33 mouse cellular contexts compared by ENCODE assay signal in genomic region chr8:95606509-95606908, GRCm38 (mm10). TPM values are rescaled to one million over a fixed set of nuclear protein-coding genes. Genes with fewer than 3 reads are reported as not detected.
DNase-seq lines count a peak whose midpoint lies in the region; ATAC-seq and TF ChIP-seq lines count a peak whose summit lies in the region.
"Not testable (repeated sequence)": the region's sequence is repeated elsewhere in the genome, so short reads cannot be mapped to it uniquely, and the experiment has no call there.
"Had no signal": no experiment of that assay in that cellular context is flagged by ENCODE, and none has a peak within 500 bp of the region (broad histone marks: within the 10 kb centered on the region; RNA-seq: fewer than 3 reads in every experiment).

No protein-coding gene starts in this region.

- ATAC-seq in heart, embryonic 15.5 days (replicated peaks; ENCODE audit: insufficient number of reproducible peaks, insufficient read depth, low FRiP score, low read depth); liver, embryonic 14.5 days (ENCODE audit: insufficient read depth): not testable (repeated sequence)

- H3K4me1 ChIP-seq in CH12.LX (ENCODE audit: control insufficient read depth in 1 of 2, insufficient read depth in 2 of 2), result peaks cover 6 to 11% of the 10 kb centered on the region in 2 experiments
- not testable (repeated sequence) for H3K4me1 ChIP-seq in bone marrow macrophage, adult 2 months (ENCODE audit: control insufficient read depth, insufficient read depth, low read length); heart, embryonic 10.5 days; heart, embryonic 15.5 days (replicated peaks); kidney, adult 2 months (ENCODE audit: control insufficient read depth, insufficient read depth, low read length); liver, embryonic 14.5 days (replicated peaks; ENCODE audit: control insufficient read depth in 2 of 2, insufficient read depth in 2 of 2, low read length in 1 of 2)
- H3K4me1 ChIP-seq in olfactory bulb, adult 2 months (ENCODE audit: control insufficient read depth, insufficient read depth, low read length), result peaks cover 15% of the 10 kb centered on the region

- WGBS in heart, embryonic 10.5 days, result 23% methylated on average over 4 of the region's 5 CpGs
- WGBS in heart, embryonic 15.5 days, result 19% methylated on average over 4 of the region's 5 CpGs
- 15% methylated on average over 4 of the region's 5 CpGs for WGBS in kidney, adult 2 months
- WGBS in liver, embryonic 14.5 days (ENCODE audit: insufficient replicate concordance), result 21% methylated on average over 4 of the region's 5 CpGs
- 13% methylated on average over 4 of the region's 5 CpGs for WGBS in olfactory bulb, adult 2 months

- H3K79me2 ChIP-seq in CH12.LX (replicated peaks; ENCODE audit: control insufficient read depth, extremely low read depth, insufficient read depth, poor library complexity, severe bottlenecking), result not testable (repeated sequence)

- not testable (repeated sequence) for H3K9me3 ChIP-seq in CH12.LX (replicated peaks; ENCODE audit: low read length); heart, embryonic 10.5 days; heart, embryonic 15.5 days (replicated peaks); liver, embryonic 14.5 days (ENCODE audit: control insufficient read depth, low read length)

- TF ChIP-seq EP300 in CH12.LX (IDR thresholded peaks at IDR 0.05; ENCODE audit: low read length); liver, embryonic 14.5 days (IDR thresholded peaks at IDR 0.05; ENCODE audit: low read depth): not testable (repeated sequence)

- TF ChIP-seq CTCF in CH12.LX (conservative IDR thresholded peaks at IDR 0.05 in 1 of 2, IDR thresholded peaks at IDR 0.05 in 1 of 2; ENCODE audit: low read depth in 2 of 2, low read length in 2 of 2), result peak in 1 of 2 experiments; percentile 40; a peak in 1 of 4 replicates
- peak; percentile 28; the same call in 1 of the 2 replicates for TF ChIP-seq CTCF in bone marrow macrophage, adult 2 months (IDR thresholded peaks at IDR 0.05; ENCODE audit: low read depth, low read length)
- TF ChIP-seq CTCF in kidney, adult 2 months (conservative IDR thresholded peaks at IDR 0.05; ENCODE audit: insufficient read depth, insufficient read length, low read depth, low read length), result 0 out of 2 replicates have a peak, but pooled peaks have one; percentile 0
- 0 out of 2 replicates have a peak, but pooled peaks have one; percentile 25 for TF ChIP-seq CTCF in liver, embryonic 14.5 days (IDR thresholded peaks at IDR 0.05; ENCODE audit: low read depth)
- not testable (repeated sequence) for TF ChIP-seq CTCF in olfactory bulb, adult 2 months (IDR thresholded peaks at IDR 0.05; ENCODE audit: insufficient read depth, low read depth, low read length)

- H3K36me3 ChIP-seq in CH12.LX (replicated peaks in 1 of 2; ENCODE audit: control insufficient read depth in 1 of 2, insufficient read depth in 1 of 2, low read length in 1 of 2); heart, embryonic 10.5 days; heart, embryonic 15.5 days; kidney, adult 2 months (ENCODE audit: control insufficient read depth, insufficient read depth, low read length); liver, embryonic 14.5 days (replicated peaks; ENCODE audit: control insufficient read depth, insufficient read depth, low read depth): not testable (repeated sequence)

- dilution Hi-C loops in CH12.LX (cut with MboI; ENCODE audit: extremely low pct_ligation_motif_present, extremely low pct_unique_long_range_greater_than_20kb, low sequenced_read_pairs), result not testable (repeated sequence)

- H3K4me2 ChIP-seq in CH12.LX (ENCODE audit: insufficient read depth, low read depth, poor library complexity, severe bottlenecking), result peak overlapping the region; percentile 47; the same call in 1 of the 2 replicates
- H3K4me2 ChIP-seq in heart, embryonic 15.5 days, result peak overlapping the region; percentile 26
- H3K4me2 ChIP-seq in liver, embryonic 14.5 days (ENCODE audit: low read depth), result not testable (repeated sequence)

- TF ChIP-seq POLR2A in CH12.LX (IDR thresholded peaks at IDR 0.05; ENCODE audit: low read depth, low read length); bone marrow macrophage, adult 2 months (IDR thresholded peaks at IDR 0.05; ENCODE audit: borderline replicate concordance, low read depth, low read length); kidney, adult 2 months (IDR thresholded peaks at IDR 0.05; ENCODE audit: low read depth, low read length); olfactory bulb, adult 2 months (IDR thresholded peaks at IDR 0.05; ENCODE audit: insufficient read depth, low read depth, low read length): not testable (repeated sequence)

- not testable (repeated sequence) for H3K9ac ChIP-seq in CH12.LX (ENCODE audit: insufficient read depth, low read depth); heart, embryonic 15.5 days; liver, embryonic 14.5 days (replicated peaks)

- in situ Hi-C loops in CH12.LX (cut with MboI; ENCODE audit: low pct_ligation_motif_present, low pct_unique_long_range_greater_than_20kb, low sequenced_read_pairs), result not testable (repeated sequence)

- not testable (repeated sequence) for TF ChIP-seq RAD21 in CH12.LX (IDR thresholded peaks at IDR 0.05; ENCODE audit: low read depth, low read length)

- not testable (repeated sequence) for H3K27me3 ChIP-seq in CH12.LX (replicated peaks); heart, embryonic 10.5 days (ENCODE audit: insufficient read depth, poor library complexity, severe bottlenecking); heart, embryonic 15.5 days; kidney, adult 2 months (replicated peaks; ENCODE audit: control insufficient read depth, insufficient read depth, low read length); liver, embryonic 14.5 days (ENCODE audit: control insufficient read depth, insufficient read depth, low read length)

- not testable (repeated sequence) for H3K4me3 ChIP-seq in CH12.LX (replicated peaks in 1 of 3; ENCODE audit: low read depth in 2 of 3, low read length in 2 of 3, poor library complexity in 1 of 3); bone marrow macrophage, adult 2 months (ENCODE audit: insufficient read depth, low read length); heart, embryonic 10.5 days; heart, embryonic 15.5 days; kidney, adult 2 months (ENCODE audit: insufficient read depth, low read depth, low read length); liver, embryonic 14.5 days (ENCODE audit: insufficient read depth in 1 of 2, low read depth in 2 of 2, low read length in 2 of 2); olfactory bulb, adult 2 months (ENCODE audit: insufficient read depth, low read depth, low read length)

- DNase-seq in CH12.LX (ENCODE audit: extremely low read depth); heart, embryonic 10.5 days (ENCODE audit: low spot score); kidney, adult 2 months; liver, embryonic 14.5 days (ENCODE audit: low read depth in 3 of 3, low spot score in 3 of 3): not testable (repeated sequence)

- H3K27ac ChIP-seq in CH12.LX (ENCODE audit: insufficient read depth, low read depth); bone marrow macrophage, adult 2 months (ENCODE audit: insufficient read depth, low read depth, low read length); kidney, adult 2 months (ENCODE audit: insufficient read depth, low read depth, low read length); liver, embryonic 14.5 days: not testable (repeated sequence)
- H3K27ac ChIP-seq in heart, embryonic 10.5 days, result peak overlapping the region; percentile 65; the same call in 1 of the 2 replicates
- peak overlapping the region; percentile 65; the same call in 1 of the 2 replicates for H3K27ac ChIP-seq in heart, embryonic 15.5 days
- peak overlapping the region; percentile 59 for H3K27ac ChIP-seq in olfactory bulb, adult 2 months (ENCODE audit: insufficient read depth, low read depth, low read length)

TF ChIP-seq in CH12.LX, 34 proteins besides CTCF, POLR2A, EP300 and RAD21:
- peak; percentile 86 for TF ChIP-seq ZNF384 (IDR thresholded peaks at IDR 0.05; ENCODE audit: low read depth, low read length)

RNA-seq across cellular contexts. Expression of gene Gins3, which starts 26.7 kb away (rescaled TPM):
- total RNA-seq in CH12.LX (2012; rRNA removed) (10.4 and 13.9 TPM in 2 replicates), CH12.LX (2014; rRNA removed) (18.0 and 19.4 TPM in 2 replicates)
- polyA plus RNA-seq in CH12.LX (2012; ENCODE audit: insufficient read length, low read depth), result 14.2 and 15.8 TPM in 2 replicates
- 6.8 and 7.4 TPM in 2 replicates for polyA plus RNA-seq in bone marrow macrophage, adult 2 months (2012; ENCODE audit: insufficient read depth, insufficient read length, missing spikeins)
- 20.3 and 20.7 TPM in 2 replicates for polyA plus RNA-seq in heart, embryonic 10.5 days (2016; fragmentation: Nextera tagmentation; extraction: Ambion mirVana)
- polyA plus RNA-seq in heart, embryonic 15.5 days (2015; fragmentation: Nextera tagmentation; extraction: Ambion mirVana), result 13.2 and 13.5 TPM in 2 replicates
- polyA plus RNA-seq in kidney, adult 2 months (2012; rRNA removed), result 0.81 and 1.1 TPM in 2 replicates
- 3.2 and 4.9 TPM in 2 replicates for polyA plus RNA-seq in liver, embryonic 14.5 days (2012; rRNA removed)
- polyA plus RNA-seq in liver, embryonic 14.5 days (2014; fragmentation: Nextera tagmentation; extraction: Ambion mirVana), result 9.4 and 9.8 TPM in 2 replicates
- polyA plus RNA-seq in olfactory bulb, adult 2 months (2012; ENCODE audit: insufficient read depth, insufficient read length, low replicate concordance, missing spikeins), result not detected in 2 replicates

RNA-seq across cellular contexts. Expression of gene Prss54, which starts 30.4 kb away (rescaled TPM):
- total RNA-seq in CH12.LX (2012; rRNA removed) (not detected in 2 replicates), CH12.LX (2014; rRNA removed) (not detected in 2 replicates)
- not detected in 2 replicates for polyA plus RNA-seq in CH12.LX (2012; ENCODE audit: insufficient read length, low read depth)
- not detected in 2 replicates for polyA plus RNA-seq in bone marrow macrophage, adult 2 months (2012; ENCODE audit: insufficient read depth, insufficient read length, missing spikeins)
- not detected in 2 replicates for polyA plus RNA-seq in heart, embryonic 10.5 days (2016; fragmentation: Nextera tagmentation; extraction: Ambion mirVana)
- polyA plus RNA-seq in heart, embryonic 15.5 days (2015; fragmentation: Nextera tagmentation; extraction: Ambion mirVana), result not detected in 2 replicates
- polyA plus RNA-seq in kidney, adult 2 months (2012; rRNA removed), result 0.08 TPM in 1 of 2 replicates, not detected in the other
- polyA plus RNA-seq in liver, embryonic 14.5 days (2012; rRNA removed), result not detected in 2 replicates
- not detected in 2 replicates for polyA plus RNA-seq in liver, embryonic 14.5 days (2014; fragmentation: Nextera tagmentation; extraction: Ambion mirVana)
- polyA plus RNA-seq in olfactory bulb, adult 2 months (2012; ENCODE audit: insufficient read depth, insufficient read length, low replicate concordance, missing spikeins), result not detected in 2 replicates
- total RNA-seq: adrenal gland, adult 2 months; adrenal gland, postnatal 36 days; gastrocnemius, postnatal 14 days; granulocyte monocyte progenitor cell, adult 5-6 weeks; heart, postnatal 10 days; hematopoietic stem cell, adult 5-6 weeks; layer of hippocampus, postnatal 36 days; left cerebral cortex, postnatal 10 days; megakaryocyte progenitor cell, adult 5-6 weeks had no signal
- polyA plus RNA-seq: activated CD4-positive, CD25-positive, alpha-beta regulatory T cell, adult 4 months; adrenal gland, adult 2 months; C2C12; embryonic facial prominence, embryonic 10.5 days; embryonic facial prominence, embryonic 15.5 days; forebrain, embryonic 12.5 days; hindbrain, embryonic 14.5 days; inflammation-experienced regulatory T-cells, adult 6 months; kidney, embryonic 16.5 days; limb, embryonic 10.5 days; limb, embryonic 15.5 days; liver, embryonic 15.5 days; lung, embryonic 14.5 days; midbrain, embryonic 10.5 days; midbrain, embryonic 16.5 days; neural tube, embryonic 13.5 days; stomach, embryonic 15.5 days; urinary bladder, adult 2 months had no signal
